Mouse (Mus musculus) liver, embryonic 13.5 days (tissue): ENCODE data around the gene Cldn24. TPM values are rescaled to one million over a fixed set of nuclear protein-coding genes. Genes with fewer than 3 reads are reported as not detected.

Experiments
- ATAC-seq: fragments of 200-750 bp; cut with Nextera tagmentation; 2 replicates; pipeline ENCODE4 v1.8.0; 2017; ENCODE audit warnings: low read depth, mild to moderate bottlenecking, moderate number of reproducible peaks, moderate library complexity
- DNase-seq: peaks from one replicate; pipeline ENCODE4 v3.0.0; 2022
- H3K27ac ChIP-seq: fragments of 300-500 bp; sonication (generic); 2 replicates; pipeline ENCODE4 v1.5.1; 2015; ENCODE audit warnings: moderate library complexity, mild to moderate bottlenecking, inconsistent platforms
- H3K27me3 ChIP-seq: fragments of 300-500 bp; sonication (generic); 2 replicates; pipeline ENCODE4 v1.6.1; 2015; ENCODE audit warnings: mild to moderate bottlenecking, inconsistent platforms
- H3K36me3 ChIP-seq: fragments of 300-500 bp; sonication (generic); 2 replicates; pipeline ENCODE4 v1.6.1; 2015; ENCODE audit warnings: mild to moderate bottlenecking, inconsistent platforms
- H3K4me1 ChIP-seq: fragments of 300-500 bp; sonication (generic); replicated peaks from 2 replicates; pipeline ENCODE4 v1.6.1; 2015; ENCODE audit warnings: inconsistent platforms
- H3K4me2 ChIP-seq: fragments of 300-500 bp; sonication (generic); 2 replicates; pipeline ENCODE4 v1.6.1; 2015; ENCODE audit warnings: inconsistent platforms, mild to moderate bottlenecking, moderate library complexity
- H3K4me3 ChIP-seq: fragments of 300-500 bp; sonication (generic); replicated peaks from 2 replicates; pipeline ENCODE4 v1.5.1; 2015; ENCODE audit warnings: mild to moderate bottlenecking, inconsistent platforms
- H3K9ac ChIP-seq: fragments of 300-500 bp; sonication (generic); 2 replicates; pipeline ENCODE4 v1.6.1; 2015; ENCODE audit warnings: mild to moderate bottlenecking, inconsistent platforms
- H3K9me3 ChIP-seq: fragments of 300-500 bp; sonication (generic); replicated peaks from 2 replicates; pipeline ENCODE4 v1.6.1; 2016; ENCODE audit warnings: inconsistent platforms
- WGBS: fragments of 180-500 bp; shearing (Covaris S2); methylation state at CpG from one replicate; pipeline ENCODE4 v1.1.7; 2015; ENCODE audit not compliant: insufficient replicate concordance; 5-methylcytosine and 5-hydroxymethylcytosine counted together
- polyA plus RNA-seq: library from polyadenylated mRNA; unstranded; fragments of >200 nt; fragmentation: Nextera tagmentation; extraction: Ambion mirVana; gene quantifications from 2 replicates; pipeline ENCODE4 v1.2.1, GENCODE M21; 2015

Gene Cldn24
- not detected in 2 replicates for polyA plus RNA-seq

DNA sequence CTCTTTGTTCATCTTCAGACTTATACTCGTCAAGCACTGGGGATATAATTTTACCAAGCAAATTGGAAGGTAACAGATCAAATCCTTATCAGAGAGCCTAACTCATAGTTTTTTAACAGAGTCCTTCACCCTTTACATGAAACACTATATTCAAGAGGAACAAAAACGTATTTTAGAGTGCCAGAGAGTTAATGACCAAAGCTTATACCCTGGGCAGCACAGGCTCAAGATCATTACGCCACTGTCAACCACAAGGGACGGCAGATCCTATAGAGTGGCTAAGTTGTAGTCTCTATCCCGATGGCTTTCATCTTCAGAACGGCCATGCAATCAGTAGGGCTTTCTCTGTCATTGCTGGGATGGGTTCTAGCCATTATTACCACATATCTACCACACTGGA, at the start of gene Cldn24:
Gene Cldn24, plus strand, starts transcription at position 301 of the 400 bp plus-strand sequence.
- Histone ChIP-seq H3K9me3 (no peaks in the 10 kb centered on the region), H3K9ac (no peak within 1 kb of the TSS), H3K4me2 (no peak within 1 kb of the TSS), H3K27ac (no peak within 1 kb of the TSS), H3K4me3 (no peak within 1 kb of the TSS), H3K27me3 (no peaks in the 10 kb centered on the region), H3K4me1 (no peaks in the 10 kb centered on the region), H3K36me3 (no peaks in the 10 kb centered on the region)
- no peak for DNase-seq
- 62% methylated on average over 6 of the region's 6 CpGs for WGBS
- ATAC-seq, result no peak

DNA sequence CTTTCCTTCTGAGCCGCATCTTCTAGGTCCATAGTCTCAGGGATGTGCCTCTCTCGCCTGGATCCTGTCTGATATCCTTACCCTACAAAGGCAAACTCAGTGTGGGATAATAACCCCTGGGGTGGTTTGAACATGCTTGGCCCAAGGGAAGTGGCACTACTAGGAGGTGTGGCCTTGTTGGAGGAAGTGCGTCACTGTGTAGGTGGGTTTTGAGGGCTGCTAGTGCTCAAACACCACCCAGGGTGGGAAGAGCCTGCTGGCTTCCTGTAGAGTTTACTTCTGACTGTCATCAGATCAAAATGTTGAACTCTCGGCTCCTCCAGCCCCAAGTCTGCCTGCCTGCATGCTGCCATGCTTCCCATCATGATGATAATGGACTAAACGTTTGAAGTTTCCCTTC, 49.0 kb upstream of the Cldn24 start:
- no peaks in the 10 kb centered on the region for H3K4me1 ChIP-seq
- H3K9ac ChIP-seq, result no peak overlapping the region
- H3K9me3 ChIP-seq, result no peaks in the 10 kb centered on the region
- DNase-seq (no peak), ATAC-seq (no peak)
- H3K27ac ChIP-seq, result no peak overlapping the region
- H3K4me2 ChIP-seq, result no peak overlapping the region
- H3K4me3 ChIP-seq, result no peak overlapping the region
- 56% methylated on average over 5 of the region's 5 CpGs for WGBS
- no peaks in the 10 kb centered on the region for H3K36me3 ChIP-seq
- H3K27me3 ChIP-seq, result no peaks in the 10 kb centered on the region

DNA sequence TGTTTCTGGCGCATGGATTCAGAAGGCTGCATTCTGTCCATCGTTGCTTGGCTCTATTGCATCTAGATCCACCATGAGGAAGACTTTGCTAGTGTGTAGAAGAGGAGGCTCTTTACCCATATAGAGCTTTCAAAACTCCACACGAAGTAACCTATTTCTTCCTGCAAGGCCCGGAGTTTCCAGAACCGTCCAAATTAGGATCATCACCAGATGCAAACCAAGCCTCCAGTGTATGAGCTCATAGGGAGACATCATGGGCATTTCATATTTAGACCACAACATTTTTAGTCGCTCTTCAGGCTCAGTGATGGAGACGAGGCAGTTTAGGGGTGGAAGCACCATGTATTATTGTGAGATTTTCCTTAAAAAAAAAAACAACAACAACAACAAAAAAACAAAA, 44.5 kb upstream of the Cldn24 start:
- no peaks in the 10 kb centered on the region for H3K9me3 ChIP-seq
- no peak overlapping the region for H3K4me2 ChIP-seq
- no peak for DNase-seq
- H3K4me1 ChIP-seq, result no peaks in the 10 kb centered on the region
- H3K27me3 ChIP-seq, result no peaks in the 10 kb centered on the region
- no peak overlapping the region for H3K4me3 ChIP-seq
- no peak for ATAC-seq
- H3K27ac ChIP-seq, result no peak overlapping the region
- no peaks in the 10 kb centered on the region for H3K36me3 ChIP-seq
- WGBS, result 81% methylated on average over 7 of the region's 7 CpGs
- no peak overlapping the region for H3K9ac ChIP-seq

DNA sequence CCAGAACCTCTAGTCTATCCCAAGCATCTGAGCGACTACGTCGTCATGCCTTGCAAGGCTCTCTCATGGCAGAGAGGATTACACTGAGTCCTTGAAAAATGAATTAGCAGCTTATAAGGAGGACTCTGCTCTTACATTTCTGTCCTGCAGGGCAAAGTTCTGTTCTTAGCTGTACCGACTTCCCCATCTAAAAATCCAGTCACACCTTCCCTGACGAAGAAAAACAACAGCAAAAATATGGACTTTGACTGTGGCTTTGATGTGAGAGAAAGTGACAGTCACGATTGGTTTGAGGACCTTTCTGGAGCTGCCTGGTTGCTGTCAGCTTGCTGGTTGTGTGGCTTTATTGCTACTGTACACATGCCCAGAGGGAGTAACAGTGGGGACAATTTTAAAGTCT, 42.4 kb upstream of the Cldn24 start:
- H3K4me2 ChIP-seq, result no peak overlapping the region
- H3K4me1 ChIP-seq, result no peaks in the 10 kb centered on the region
- ATAC-seq, result no peak
- H3K27ac ChIP-seq, result no peak overlapping the region
- H3K9me3 ChIP-seq, result no peaks in the 10 kb centered on the region
- no peak for DNase-seq
- no peaks in the 10 kb centered on the region for H3K36me3 ChIP-seq
- no peak overlapping the region for H3K9ac ChIP-seq
- H3K4me3 ChIP-seq, result no peak overlapping the region
- WGBS, result 60% methylated on average over 6 of the region's 6 CpGs
- H3K27me3 ChIP-seq, result no peaks in the 10 kb centered on the region

DNA sequence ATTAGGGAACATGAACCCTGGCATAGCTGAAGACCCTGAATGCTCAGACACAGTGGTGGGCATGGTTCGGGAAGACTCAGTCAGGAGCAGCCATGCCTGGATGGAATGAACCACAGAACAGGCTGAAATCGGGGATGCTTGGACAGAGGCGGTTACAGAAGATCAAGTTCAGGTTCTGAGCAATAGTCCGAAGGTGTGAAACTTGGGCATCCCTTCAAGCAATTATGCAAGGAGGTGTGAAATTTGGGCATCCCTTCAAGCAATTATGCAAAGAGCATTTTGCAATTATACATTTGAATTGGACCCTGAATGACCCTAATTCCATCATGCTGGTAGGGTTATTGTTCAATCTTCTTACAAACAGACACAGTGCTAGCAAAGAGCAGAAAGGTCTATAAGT, 40.1 kb upstream of the Cldn24 start:
- H3K27ac ChIP-seq, result no peak overlapping the region
- no peaks in the 10 kb centered on the region for H3K36me3 ChIP-seq
- H3K4me2 ChIP-seq, result no peak overlapping the region
- no peak overlapping the region for H3K9ac ChIP-seq
- no peaks in the 10 kb centered on the region for H3K27me3 ChIP-seq
- ATAC-seq (no peak), DNase-seq (no peak)
- no peaks in the 10 kb centered on the region for H3K4me1 ChIP-seq
- no peak overlapping the region for H3K4me3 ChIP-seq
- 63% methylated on average over 4 of the region's 4 CpGs for WGBS
- no peaks in the 10 kb centered on the region for H3K9me3 ChIP-seq

DNA sequence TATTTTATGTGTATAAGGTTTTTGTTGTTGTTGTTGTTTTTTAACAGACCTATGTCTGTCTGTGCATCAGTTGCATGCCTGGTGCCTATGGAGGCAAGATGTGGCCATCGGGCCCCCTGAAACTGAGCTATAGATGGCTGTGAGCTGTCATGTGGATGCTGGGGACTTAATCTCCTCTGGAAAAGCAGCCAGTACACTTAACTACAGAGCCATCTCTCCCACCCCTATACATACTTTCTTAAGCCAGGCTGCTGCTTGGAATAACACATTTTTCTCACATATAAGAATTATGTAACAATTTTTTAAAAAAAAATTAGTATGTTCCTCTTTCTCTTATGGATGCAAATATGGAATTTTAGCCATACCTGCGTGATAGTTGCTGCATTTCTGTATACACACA, 38.4 kb upstream of the Cldn24 start:
- DNase-seq (no peak), ATAC-seq (no peak)
- Histone ChIP-seq H3K27ac (no peak overlapping the region), H3K4me1 (no peaks in the 10 kb centered on the region), H3K9me3 (no peaks in the 10 kb centered on the region), H3K27me3 (no peaks in the 10 kb centered on the region), H3K36me3 (no peaks in the 10 kb centered on the region), H3K4me3 (no peak overlapping the region), H3K9ac (no peak overlapping the region), H3K4me2 (no peak overlapping the region)
- WGBS, result 78% methylated on average over 2 of the region's 2 CpGs

DNA sequence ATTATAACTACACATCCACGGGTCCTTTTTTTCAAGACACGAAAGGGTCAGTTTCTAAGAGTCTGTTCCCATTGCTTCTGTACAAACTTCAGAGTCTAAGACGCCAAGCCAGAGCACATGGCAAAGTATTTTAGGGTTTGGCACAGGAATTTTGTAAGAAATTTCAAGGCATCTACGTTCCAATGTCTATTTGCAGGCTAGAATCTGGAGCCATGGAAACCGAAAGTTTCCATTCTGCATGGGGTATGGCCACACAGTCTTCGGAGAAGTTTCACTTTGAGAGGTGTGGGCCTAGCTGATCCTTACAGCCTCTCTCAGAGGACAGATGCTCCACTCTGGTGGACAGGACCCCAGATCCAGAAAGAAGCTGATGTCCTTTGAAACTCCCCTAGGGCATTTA, 38.0 kb upstream of the Cldn24 start:
- Histone ChIP-seq H3K9me3 (no peaks in the 10 kb centered on the region), H3K9ac (no peak overlapping the region), H3K4me2 (no peak overlapping the region), H3K36me3 (no peaks in the 10 kb centered on the region), H3K4me3 (no peak overlapping the region), H3K27ac (no peak overlapping the region), H3K27me3 (no peaks in the 10 kb centered on the region), H3K4me1 (no peaks in the 10 kb centered on the region)
- WGBS, result 69% methylated on average over 6 of the region's 6 CpGs
- ATAC-seq (no peak), DNase-seq (no peak)

DNA sequence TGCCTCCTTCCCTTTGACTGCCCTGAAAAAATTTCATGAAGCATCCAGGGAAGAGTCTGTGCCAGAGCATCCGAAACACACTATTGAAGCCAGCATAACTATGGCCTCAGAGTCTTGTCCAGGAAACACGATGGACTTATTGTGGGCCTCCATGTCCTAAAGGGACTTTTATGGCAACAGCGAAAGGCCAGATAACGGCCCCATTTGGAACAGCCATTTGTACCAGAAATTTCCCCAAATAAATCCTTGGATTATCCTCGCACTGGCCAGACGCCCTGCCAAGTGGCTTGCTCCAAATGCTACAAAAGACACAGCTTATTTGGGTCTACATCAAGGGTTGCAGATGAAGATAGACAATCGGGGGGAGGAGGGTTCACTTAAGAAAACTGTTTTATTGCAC, 37.5 kb upstream of the Cldn24 start:
- no peak for ATAC-seq
- WGBS, result 69% methylated on average over 7 of the region's 7 CpGs
- no peak overlapping the region for H3K4me2 ChIP-seq

DNA sequence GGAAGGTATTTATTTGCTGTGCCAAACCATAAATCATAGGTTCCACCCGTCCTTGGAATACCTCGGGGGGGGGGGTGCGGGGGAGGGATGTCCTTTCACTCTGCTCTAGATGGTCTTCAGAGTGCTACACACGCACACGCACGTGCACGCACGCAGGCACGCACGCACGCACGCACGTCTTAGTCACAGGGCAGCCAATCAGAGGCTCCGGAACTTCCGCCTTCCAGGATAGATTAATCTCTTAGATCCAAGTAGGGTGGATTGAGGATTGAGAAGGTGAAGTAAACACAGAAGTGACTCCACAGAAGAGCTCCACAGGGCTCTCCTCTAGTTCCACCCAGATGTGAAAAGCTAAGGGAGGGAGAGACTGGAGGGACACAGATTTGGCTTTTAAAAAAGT, 35.6 kb upstream of the Cldn24 start:
- DNase-seq (no peak), ATAC-seq (no peak)
- Histone ChIP-seq H3K4me2 (no peak overlapping the region), H3K27me3 (no peaks in the 10 kb centered on the region), H3K4me1 (no peaks in the 10 kb centered on the region), H3K9me3 (no peaks in the 10 kb centered on the region), H3K4me3 (no peak overlapping the region), H3K27ac (no peak overlapping the region), H3K36me3 (no peaks in the 10 kb centered on the region), H3K9ac (no peak overlapping the region)
- 70% methylated on average over 15 of the region's 15 CpGs for WGBS

More for the DNA sequence above, 37.5 kb upstream of the Cldn24 start:
- Histone ChIP-seq H3K4me3 (no peak overlapping the region), H3K27ac (no peak overlapping the region), H3K4me1 (no peaks in the 10 kb centered on the region), H3K27me3 (no peaks in the 10 kb centered on the region), H3K36me3 (no peaks in the 10 kb centered on the region), H3K9ac (no peak overlapping the region), H3K9me3 (no peaks in the 10 kb centered on the region)
- no peak for DNase-seq

DNA sequence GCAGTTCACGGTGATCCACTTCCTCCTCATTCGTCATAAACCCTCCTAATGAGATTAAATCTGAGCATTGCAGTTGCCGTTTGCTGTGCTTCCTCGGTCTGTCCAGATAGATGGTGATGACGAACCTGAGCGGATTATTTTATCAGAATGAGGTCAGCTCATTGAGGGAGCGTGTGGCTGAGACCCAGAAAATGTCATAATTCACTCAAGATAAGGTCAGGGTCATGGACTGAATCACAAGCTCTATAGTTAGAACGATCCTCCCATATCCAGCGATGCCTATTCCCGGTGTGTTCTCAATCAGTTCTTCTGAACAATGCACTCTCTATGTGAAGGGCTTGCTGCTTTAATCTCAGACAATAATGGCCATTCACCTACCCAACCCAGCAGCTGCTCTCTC, 34.2 kb upstream of the Cldn24 start:
- Histone ChIP-seq H3K9ac (no peak overlapping the region), H3K27ac (no peak overlapping the region), H3K4me1 (no peaks in the 10 kb centered on the region), H3K27me3 (no peaks in the 10 kb centered on the region), H3K4me3 (no peak overlapping the region), H3K9me3 (no peaks in the 10 kb centered on the region), H3K36me3 (no peaks in the 10 kb centered on the region), H3K4me2 (no peak overlapping the region)
- DNase-seq, result no peak
- no peak for ATAC-seq
- WGBS, result 50% methylated on average over 10 of the region's 10 CpGs

DNA sequence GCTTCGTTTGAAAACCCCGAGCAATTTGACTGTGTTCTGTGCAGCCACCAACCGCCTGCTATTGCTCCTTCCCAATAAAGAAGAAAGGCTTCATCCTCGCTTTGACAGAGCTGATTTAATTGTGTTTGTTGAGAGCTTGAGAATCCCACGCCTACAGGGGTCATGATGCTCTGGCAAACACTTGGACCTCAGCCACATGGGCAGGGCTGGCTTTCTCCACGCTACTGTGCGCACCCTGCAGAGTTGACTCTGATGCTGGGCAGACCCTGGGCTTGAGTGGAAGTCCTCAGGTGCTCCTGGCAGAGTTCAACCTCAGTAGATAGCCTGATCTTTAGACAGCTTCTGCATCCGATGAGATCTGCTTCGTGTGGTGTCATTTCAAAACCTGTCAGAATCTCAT, 30.0 kb upstream of the Cldn24 start:
- Histone ChIP-seq H3K4me2 (no peak overlapping the region), H3K9me3 (peaks cover 7% of the 10 kb centered on the region; the same call in 1 of the 2 replicates), H3K9ac (no peak overlapping the region), H3K36me3 (no peaks in the 10 kb centered on the region), H3K4me1 (no peaks in the 10 kb centered on the region), H3K27me3 (no peaks in the 10 kb centered on the region), H3K27ac (no peak overlapping the region), H3K4me3 (no peak overlapping the region)
- 67% methylated on average over 9 of the region's 9 CpGs for WGBS
- DNase-seq (no peak), ATAC-seq (no peak)

DNA sequence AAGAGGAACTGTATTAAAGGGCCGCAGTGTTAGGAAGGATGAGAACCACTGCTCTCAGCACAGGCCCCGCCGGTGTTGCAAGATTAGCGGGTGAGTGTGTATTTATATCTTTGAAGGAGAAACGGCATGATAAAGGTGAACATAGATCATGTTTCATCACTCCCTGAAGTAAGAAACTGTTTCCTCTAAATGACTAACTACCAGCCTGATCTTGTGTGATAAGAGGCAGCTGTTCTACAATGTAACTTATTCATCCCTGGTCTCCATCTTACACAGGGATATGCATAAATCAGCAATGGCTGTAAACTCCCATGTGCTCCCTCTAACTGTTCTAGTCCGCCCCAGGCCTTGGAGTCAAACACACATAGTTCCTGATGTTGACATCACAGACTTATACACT, 22.5 kb upstream of the Cldn24 start:
- Histone ChIP-seq H3K9me3 (no peaks in the 10 kb centered on the region; the same call in 1 of the 2 replicates), H3K4me1 (no peaks in the 10 kb centered on the region), H3K4me2 (no peak overlapping the region), H3K4me3 (no peak overlapping the region), H3K36me3 (no peaks in the 10 kb centered on the region), H3K27ac (no peak overlapping the region), H3K9ac (no peak overlapping the region), H3K27me3 (no peaks in the 10 kb centered on the region)
- DNase-seq, result no peak
- WGBS, result 64% methylated on average over 6 of the region's 6 CpGs
- no peak for ATAC-seq
